Mouse (Mus musculus) heart, embryonic 16.5 days (tissue): ENCODE data around the gene Rapgef4. TPM values are rescaled to one million over a fixed set of nuclear protein-coding genes. Genes with fewer than 3 reads are reported as not detected.

ENCODE experiments used
- ATAC-seq: fragments of 200-750 bp; cut with Nextera tagmentation; replicated peaks from 2 replicates; pipeline ENCODE4 v1.8.0; 2017; ENCODE audit warnings: moderate number of reproducible peaks; ENCODE audit not compliant: insufficient read depth, low FRiP score; ENCODE audit errors: extremely low read depth
- H3K27ac ChIP-seq: fragments of 300-500 bp; sonication (generic); 2 replicates; pipeline ENCODE4 v1.5.1; 2014; ENCODE audit warnings: mild to moderate bottlenecking, low read length, control low read depth, moderate library complexity
- H3K27me3 ChIP-seq: fragments of 300-500 bp; sonication (generic); 2 replicates; pipeline ENCODE4 v1.6.1; 2014; ENCODE audit warnings: low read length, mixed read lengths; ENCODE audit not compliant: control insufficient read depth, insufficient read depth
- H3K36me3 ChIP-seq: fragments of 300-500 bp; sonication (generic); 2 replicates; pipeline ENCODE4 v1.6.1; 2014; ENCODE audit not compliant: control insufficient read depth, insufficient read depth
- H3K4me1 ChIP-seq: fragments of 300-500 bp; sonication (generic); 2 replicates; pipeline ENCODE4 v1.6.1; 2014; ENCODE audit warnings: low read length, mixed read lengths; ENCODE audit not compliant: control insufficient read depth, insufficient read depth
- H3K4me2 ChIP-seq: fragments of 300-500 bp; sonication (generic); 2 replicates; pipeline ENCODE4 v1.6.1; 2014; ENCODE audit warnings: low read depth, mild to moderate bottlenecking, control low read depth, low read length
- H3K4me3 ChIP-seq: fragments of 300-500 bp; sonication (generic); 2 replicates; pipeline ENCODE4 v1.5.1; 2014; ENCODE audit warnings: mild to moderate bottlenecking, control low read depth, low read length
- H3K9ac ChIP-seq: fragments of 300-500 bp; sonication (generic); 2 replicates; pipeline ENCODE4 v1.6.1; 2014; ENCODE audit warnings: low read length, control low read depth
- H3K9me3 ChIP-seq: fragments of 300-500 bp; sonication (generic); replicated peaks from 2 replicates; pipeline ENCODE4 v1.6.1; 2016; ENCODE audit warnings: low read length; ENCODE audit not compliant: control insufficient read depth
- WGBS: fragments of 180-500 bp; shearing (Covaris S2); extraction: QIAGEN DNeasy Blood & Tissue Kit; methylation state at CpG from one replicate; pipeline ENCODE4 v1.1.7; 2014; 5-methylcytosine and 5-hydroxymethylcytosine counted together
- polyA plus RNA-seq: library from polyadenylated mRNA; unstranded; fragments of >200 nt; fragmentation: Nextera tagmentation; extraction: Ambion mirVana; gene quantifications from 2 replicates; pipeline ENCODE4 v1.2.1, GENCODE M21; 2015

Rapgef4 gene
- polyA plus RNA-seq, 1 experiment from 2014 or later, result 4.1 TPM

- H3K4me3 ChIP-seq, result no peak overlapping the region
- peak overlapping the region; percentile 10; the same call in 1 of the 2 replicates for H3K4me2 ChIP-seq
- ATAC-seq, result no peak
- 47% methylated on average over 14 of the region's 14 CpGs for WGBS
- no peak overlapping the region for H3K9ac ChIP-seq
- no peaks in the 10 kb centered on the region for H3K27me3 ChIP-seq
- H3K4me1 ChIP-seq, result peaks cover 40% of the 10 kb centered on the region
- no peaks in the 10 kb centered on the region for H3K9me3 ChIP-seq
- H3K27ac ChIP-seq, result peak overlapping the region; percentile 52
- no peaks in the 10 kb centered on the region for H3K36me3 ChIP-seq
Measured at GRCm38 (mm10) chr2:72241714-72242472, 260.9 kb downstream of the Rapgef4 start.

DNA sequence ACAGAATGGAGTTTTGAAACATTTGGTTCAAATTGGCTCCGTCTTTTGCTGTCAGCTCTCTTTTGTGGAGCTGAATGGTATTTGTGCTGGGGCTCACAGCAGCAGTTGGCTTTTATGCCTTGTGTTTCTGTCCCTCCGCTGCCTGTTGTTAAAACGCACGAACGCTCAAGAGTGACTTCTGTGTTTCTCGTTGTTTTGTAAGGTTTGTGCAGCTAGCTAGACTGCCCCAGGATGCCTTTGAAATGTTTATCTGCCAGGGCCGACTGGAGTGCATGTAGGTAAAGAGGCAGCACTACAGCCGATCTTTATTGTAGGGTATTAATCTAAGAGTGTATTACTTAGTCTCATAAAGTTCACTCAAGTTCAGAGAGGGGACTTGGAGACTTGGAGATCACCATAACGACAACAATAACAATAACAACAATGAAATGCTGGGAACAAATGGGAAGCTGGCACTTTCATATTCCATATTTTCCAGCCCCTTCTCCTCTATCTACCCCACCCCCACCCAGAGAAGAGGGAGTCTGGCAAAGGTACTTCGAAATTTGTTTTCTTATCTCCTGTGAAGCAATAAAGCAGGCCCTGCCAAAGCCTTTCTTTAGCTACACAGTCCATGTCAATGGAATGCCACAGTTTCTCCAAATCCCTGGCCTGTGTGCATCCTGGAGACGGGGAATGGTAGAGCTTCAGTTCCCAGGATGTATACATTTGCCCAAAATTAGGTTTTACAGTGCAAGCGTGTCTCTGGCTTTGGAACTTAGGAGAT, 262.1 kb downstream of the Rapgef4 start:
- H3K9me3 ChIP-seq, result no peaks in the 10 kb centered on the region
- no peaks in the 10 kb centered on the region for H3K36me3 ChIP-seq
- 44% methylated on average over 12 of the region's 12 CpGs for WGBS
- ATAC-seq, result peak; percentile 42; the same call in 1 of the 2 replicates
- peak overlapping the region; percentile 88 for H3K27ac ChIP-seq
- H3K27me3 ChIP-seq, result no peaks in the 10 kb centered on the region
- peak overlapping the region; percentile 40 for H3K9ac ChIP-seq
- peaks cover 40% of the 10 kb centered on the region for H3K4me1 ChIP-seq
- H3K4me2 ChIP-seq, result peak overlapping the region; percentile 33; the same call in 1 of the 2 replicates
- H3K4me3 ChIP-seq, result no peak overlapping the region

- Histone ChIP-seq H3K27ac (peak overlapping the region; percentile 3; the same call in 1 of the 2 replicates), H3K9me3 (no peaks in the 10 kb centered on the region), H3K9ac (no peak overlapping the region), H3K27me3 (no peaks in the 10 kb centered on the region), H3K4me2 (no peak overlapping the region), H3K4me3 (no peak overlapping the region), H3K36me3 (no peaks in the 10 kb centered on the region), H3K4me1 (peaks cover 29% of the 10 kb centered on the region)
- 61% methylated on average over 4 of the region's 4 CpGs for WGBS
- no peak for ATAC-seq
Measured at GRCm38 (mm10) chr2:72245631-72246030, 264.6 kb downstream of the Rapgef4 start.

DNA sequence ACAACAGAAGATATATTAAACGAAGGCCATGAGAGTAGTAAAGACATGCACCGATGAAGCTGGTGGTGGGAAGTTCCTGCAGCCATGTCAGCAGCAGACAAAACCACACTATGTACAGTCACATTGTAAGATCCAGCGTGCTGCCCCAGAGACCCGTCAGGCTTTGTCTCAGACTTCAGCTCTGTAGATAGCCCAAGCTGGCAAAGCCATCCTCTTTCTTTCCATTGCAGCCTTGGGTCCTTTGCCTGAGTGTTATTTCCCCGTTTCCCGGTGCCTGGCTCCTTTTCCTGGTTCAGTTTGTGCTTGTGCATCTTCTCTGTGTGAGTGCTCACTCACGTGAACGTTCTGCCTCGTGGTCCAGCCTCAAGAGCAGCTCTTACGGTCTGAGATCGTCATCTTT, 265.3 kb downstream of the Rapgef4 start:
- no peak for ATAC-seq
- H3K4me2 ChIP-seq, result no peak overlapping the region
- H3K9me3 ChIP-seq, result no peaks in the 10 kb centered on the region
- H3K4me1 ChIP-seq, result peaks cover 29% of the 10 kb centered on the region
- H3K27me3 ChIP-seq, result no peaks in the 10 kb centered on the region
- WGBS, result 80% methylated on average over 11 of the region's 11 CpGs
- no peak overlapping the region for H3K27ac ChIP-seq
- H3K9ac ChIP-seq, result no peak overlapping the region
- H3K36me3 ChIP-seq, result no peaks in the 10 kb centered on the region
- no peak overlapping the region for H3K4me3 ChIP-seq

GRCm38 (mm10) chr2:72247819-72248218, 266.8 kb downstream of the Rapgef4 start:
- peaks cover 21% of the 10 kb centered on the region for H3K4me1 ChIP-seq
- no peak overlapping the region for H3K27ac ChIP-seq
- no peaks in the 10 kb centered on the region for H3K36me3 ChIP-seq
- no peak for ATAC-seq
- no peaks in the 10 kb centered on the region for H3K27me3 ChIP-seq
- WGBS, result 80% methylated on average over 6 of the region's 6 CpGs
- H3K4me2 ChIP-seq, result no peak overlapping the region
- no peak overlapping the region for H3K4me3 ChIP-seq
- no peaks in the 10 kb centered on the region for H3K9me3 ChIP-seq
- no peak overlapping the region for H3K9ac ChIP-seq

DNA sequence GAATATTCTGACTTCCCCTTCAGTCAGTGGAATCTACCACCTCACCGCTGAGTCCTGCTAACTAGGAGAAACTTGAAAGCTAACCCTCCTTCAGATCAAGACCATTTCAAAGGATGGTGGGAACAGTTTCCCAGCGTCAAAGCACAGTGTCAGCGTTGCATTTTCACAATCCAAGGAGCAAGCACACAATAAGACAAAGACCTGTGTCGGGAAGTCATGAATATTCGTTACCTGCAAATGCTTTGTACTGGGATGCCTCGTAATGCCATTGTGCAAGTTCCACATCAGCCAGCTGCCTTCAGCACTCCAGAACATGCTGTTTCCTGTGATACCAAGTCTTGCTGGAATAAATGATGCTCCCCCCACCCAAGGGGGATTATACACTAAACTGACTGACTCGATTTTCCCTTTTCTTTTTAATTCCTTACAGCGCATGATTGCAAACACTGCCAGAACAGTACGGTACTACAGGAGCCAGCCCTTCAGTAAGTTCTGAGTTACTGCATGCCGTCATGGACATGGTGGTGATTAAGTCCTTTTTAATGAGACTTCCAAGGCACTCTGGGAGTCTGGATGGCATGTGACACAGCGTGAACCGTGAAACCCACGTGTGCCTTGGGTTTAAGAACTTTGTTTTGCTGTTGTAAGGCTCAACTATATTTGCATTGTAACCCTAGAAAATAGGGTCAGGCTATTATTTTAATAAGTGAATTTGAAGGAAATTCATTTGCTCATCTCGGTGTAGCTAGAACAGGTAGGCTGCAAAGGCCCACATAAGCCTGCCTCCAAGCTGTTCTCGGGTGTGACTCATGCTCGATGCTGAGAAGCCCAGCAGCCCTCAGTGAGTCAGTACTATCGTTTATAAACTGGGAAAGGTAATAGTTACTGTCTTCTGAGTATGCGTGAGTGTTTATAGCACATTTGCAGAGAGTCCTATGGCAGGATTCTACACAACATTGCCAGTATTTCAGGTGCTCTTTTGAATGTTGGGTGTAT, 271.8 kb downstream of the Rapgef4 start:
- Histone ChIP-seq H3K27ac (no peak overlapping the region), H3K9me3 (no peaks in the 10 kb centered on the region)
- 76% methylated on average over 18 of the region's 18 CpGs for WGBS

GRCm38 (mm10) chr2:72253882-72254281, 272.8 kb downstream of the Rapgef4 start:
- H3K4me2 ChIP-seq, result no peak overlapping the region
- H3K27me3 ChIP-seq, result no peaks in the 10 kb centered on the region

More for the DNA sequence above, 271.8 kb downstream of the Rapgef4 start:
- Histone ChIP-seq H3K4me2 (no peak overlapping the region), H3K4me1 (peaks cover 20% of the 10 kb centered on the region), H3K4me3 (no peak overlapping the region), H3K36me3 (no peaks in the 10 kb centered on the region), H3K27me3 (no peaks in the 10 kb centered on the region), H3K9ac (no peak overlapping the region)
- ATAC-seq, result no peak

DNA sequence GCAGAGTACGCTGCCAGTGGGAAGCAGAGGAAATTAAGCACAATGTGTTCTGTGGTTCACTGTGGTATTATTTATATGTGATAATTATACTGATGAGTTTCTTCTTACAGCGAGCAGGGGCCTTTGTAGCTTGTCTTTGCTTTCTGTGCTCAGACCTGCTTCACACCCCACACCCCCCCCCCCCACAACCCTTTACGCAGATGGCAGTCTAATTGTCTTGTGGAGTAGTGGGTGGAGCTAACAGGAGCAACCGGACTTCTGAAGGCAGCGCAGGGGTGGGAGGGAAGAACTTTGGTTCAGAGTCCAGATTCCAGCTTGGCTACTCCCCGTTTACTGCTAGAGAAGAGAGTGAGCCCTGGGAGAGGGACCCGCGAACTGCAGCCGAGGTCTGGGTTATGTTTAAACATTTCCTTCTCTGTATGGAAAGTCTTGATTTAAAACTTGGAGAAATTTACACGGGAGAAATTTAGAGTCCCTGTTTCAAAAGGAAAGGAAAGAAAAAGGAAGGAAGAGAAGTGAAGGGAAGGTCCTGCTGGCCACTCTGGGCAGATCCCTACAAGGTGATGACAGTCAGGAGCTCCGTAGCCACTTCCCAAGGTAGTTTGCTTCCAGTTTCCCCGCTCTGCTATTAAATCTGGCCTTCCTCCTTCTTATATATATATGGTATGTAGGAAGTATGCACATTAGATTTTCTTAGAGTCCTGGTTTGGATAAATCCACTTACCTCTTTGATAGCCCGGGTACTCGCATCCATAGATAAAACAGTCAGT, 274.0 kb downstream of the Rapgef4 start:
- ATAC-seq, result peak; percentile 83
- Histone ChIP-seq H3K4me2 (peak overlapping the region; percentile 61), H3K9ac (peak overlapping the region; percentile 57), H3K36me3 (no peaks in the 10 kb centered on the region), H3K4me1 (peaks cover 20% of the 10 kb centered on the region), H3K9me3 (no peaks in the 10 kb centered on the region), H3K27ac (peak overlapping the region; percentile 79), H3K4me3 (peak overlapping the region; percentile 25; the same call in 1 of the 2 replicates), H3K27me3 (no peaks in the 10 kb centered on the region)
- WGBS, result 27% methylated on average over 14 of the region's 14 CpGs

More at GRCm38 (mm10) chr2:72253882-72254281, 272.8 kb downstream of the Rapgef4 start:
- Histone ChIP-seq H3K4me3 (no peak overlapping the region), H3K9me3 (no peaks in the 10 kb centered on the region), H3K36me3 (no peaks in the 10 kb centered on the region), H3K27ac (peak overlapping the region; percentile 79), H3K4me1 (peaks cover 20% of the 10 kb centered on the region), H3K9ac (peak overlapping the region; percentile 8; the same call in 1 of the 2 replicates)
- 55% methylated on average over 4 of the region's 4 CpGs for whole genome bisulfite sequencing
- ATAC-seq, result no peak
